Mouse (Mus musculus): Measurements from ENCODE around the gene Dand5.

The Dand5 gene

GRCm38 (mm10) chr8:84799999-84800831 lies 22.4 kb downstream of the Dand5 start, which contains the start of gene Nfix:
TSS of gene Nfix (minus strand) at chr8:84800344.
- peak in 1 of 2 experiments; percentile 65 for DNase-seq (ENCODE audit: low spot score in 2 of 2)

- DNase-seq (ENCODE audit: low spot score in 2 of 2), result peak in 1 of 2 experiments; percentile 74
Observed at GRCm38 (mm10) chr8:84799136-84799931, 23.3 kb downstream of the Dand5 start.

- no peak for DNase-seq (ENCODE audit: low spot score in 2 of 2)
Observed at GRCm38 (mm10) chr8:84798446-84799135, 24.0 kb downstream of the Dand5 start.

- peak in 1 of 2 experiments; percentile 65 for DNase-seq (ENCODE audit: low spot score in 2 of 2)
Observed at GRCm38 (mm10) chr8:84797971-84798370, 24.7 kb downstream of the Dand5 start.

GRCm38 (mm10) chr8:84797256-84797797 lies 25.3 kb downstream of the Dand5 start:
- DNase-seq (ENCODE audit: low spot score in 2 of 2), result no peak

- DNase-seq (ENCODE audit: low spot score in 2 of 2), result peak in 1 of 2 experiments; percentile 58
Observed at GRCm38 (mm10) chr8:84794486-84794885, 28.1 kb downstream of the Dand5 start.

GRCm38 (mm10) chr8:84793791-84794485 lies 28.7 kb downstream of the Dand5 start:
- peak; percentile 43 to 83 for DNase-seq (ENCODE audit: low spot score in 2 of 2)

- no peak for DNase-seq (ENCODE audit: low spot score in 2 of 2)
Observed at GRCm38 (mm10) chr8:84793134-84793533, 29.5 kb downstream of the Dand5 start.

- no peak for DNase-seq (ENCODE audit: low spot score in 2 of 2)
Observed at GRCm38 (mm10) chr8:84792429-84792947, 30.1 kb downstream of the Dand5 start.

GRCm38 (mm10) chr8:84790537-84790936 lies 32.1 kb downstream of the Dand5 start:
- DNase-seq (ENCODE audit: low spot score in 2 of 2), result no peak

GRCm38 (mm10) chr8:84789855-84790486 lies 32.7 kb downstream of the Dand5 start:
- peak in 1 of 2 experiments; percentile 79 for DNase-seq (ENCODE audit: low spot score in 2 of 2)

GRCm38 (mm10) chr8:84789345-84789744 lies 33.3 kb downstream of the Dand5 start:
- DNase-seq (ENCODE audit: low spot score in 2 of 2), result no peak

GRCm38 (mm10) chr8:84788896-84789295 lies 33.7 kb downstream of the Dand5 start:
- DNase-seq (ENCODE audit: low spot score in 2 of 2), result no peak

- DNase-seq (ENCODE audit: low spot score in 2 of 2), result no peak
Observed at GRCm38 (mm10) chr8:84787523-84788302, 34.9 kb downstream of the Dand5 start.

GRCm38 (mm10) chr8:84786801-84787467 lies 35.7 kb downstream of the Dand5 start:
- DNase-seq (ENCODE audit: low spot score in 2 of 2), result no peak

- DNase-seq (ENCODE audit: low spot score in 2 of 2), result peak in 1 of 2 experiments; percentile 56
Observed at GRCm38 (mm10) chr8:84785756-84786677, 36.6 kb downstream of the Dand5 start.

GRCm38 (mm10) chr8:84785506-84785755 lies 37.2 kb downstream of the Dand5 start:
- no peak for DNase-seq (ENCODE audit: low spot score in 2 of 2)
